Mouse (Mus musculus): ENCODE measurements around the gene Nol6. TPM values are rescaled to one million over a fixed set of nuclear protein-coding genes. Genes with fewer than 3 reads are reported as not detected.
"Not testable (repeated sequence)": the region's sequence is repeated elsewhere in the genome, so short reads cannot be mapped to it uniquely, and the experiment has no call there.

Nol6 gene
- total RNA-seq, 1 experiment from 2014 or later, result 57.0 TPM

GRCm38 (mm10) chr4:41082803-41083202, 41.5 kb downstream of the Nol6 start:
- not testable (repeated sequence) for DNase-seq

GRCm38 (mm10) chr4:41081733-41082132, 42.5 kb downstream of the Nol6 start:
- DNase-seq, result no peak

DNA sequence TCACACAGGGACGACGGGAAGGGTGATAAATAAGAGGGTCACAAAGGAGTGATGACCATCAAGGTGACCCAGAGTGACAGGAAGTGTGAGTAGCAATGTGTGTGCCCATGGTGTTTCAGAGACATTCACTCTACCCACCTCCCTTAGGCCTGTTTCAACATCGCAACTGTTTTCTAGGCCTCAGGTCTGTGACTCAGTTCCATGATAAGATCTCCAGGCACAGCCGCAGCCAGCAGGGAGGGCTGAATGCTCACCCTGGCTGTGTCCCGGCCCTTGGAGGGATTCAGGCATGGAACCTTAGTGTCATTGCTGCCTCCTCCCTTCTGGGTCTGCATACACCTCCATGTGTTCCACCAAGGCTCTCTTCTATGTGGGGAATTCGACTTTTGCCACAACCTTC, 45.5 kb downstream of the Nol6 start:
- no peak for DNase-seq

DNA sequence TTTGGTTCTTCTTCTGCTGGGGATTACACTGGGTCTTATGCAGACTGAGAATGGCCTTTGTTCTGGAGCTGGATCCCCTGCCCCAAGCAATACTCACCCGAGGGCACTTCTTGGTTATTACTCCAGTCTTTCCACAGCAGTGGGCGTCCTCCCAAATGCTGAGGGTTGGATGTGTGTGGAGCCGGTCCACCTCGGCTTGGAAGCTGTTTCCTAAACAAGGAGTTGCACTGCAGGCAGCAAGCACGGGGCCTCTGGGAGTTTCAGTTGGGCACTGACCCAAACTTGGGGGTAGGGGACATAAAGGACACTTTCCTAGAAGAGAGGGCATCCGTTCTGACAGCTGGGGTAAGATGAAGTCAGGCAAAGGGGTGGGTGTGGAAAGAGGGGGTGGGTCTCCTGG, 49.8 kb downstream of the Nol6 start:
- DNase-seq, result no peak

DNA sequence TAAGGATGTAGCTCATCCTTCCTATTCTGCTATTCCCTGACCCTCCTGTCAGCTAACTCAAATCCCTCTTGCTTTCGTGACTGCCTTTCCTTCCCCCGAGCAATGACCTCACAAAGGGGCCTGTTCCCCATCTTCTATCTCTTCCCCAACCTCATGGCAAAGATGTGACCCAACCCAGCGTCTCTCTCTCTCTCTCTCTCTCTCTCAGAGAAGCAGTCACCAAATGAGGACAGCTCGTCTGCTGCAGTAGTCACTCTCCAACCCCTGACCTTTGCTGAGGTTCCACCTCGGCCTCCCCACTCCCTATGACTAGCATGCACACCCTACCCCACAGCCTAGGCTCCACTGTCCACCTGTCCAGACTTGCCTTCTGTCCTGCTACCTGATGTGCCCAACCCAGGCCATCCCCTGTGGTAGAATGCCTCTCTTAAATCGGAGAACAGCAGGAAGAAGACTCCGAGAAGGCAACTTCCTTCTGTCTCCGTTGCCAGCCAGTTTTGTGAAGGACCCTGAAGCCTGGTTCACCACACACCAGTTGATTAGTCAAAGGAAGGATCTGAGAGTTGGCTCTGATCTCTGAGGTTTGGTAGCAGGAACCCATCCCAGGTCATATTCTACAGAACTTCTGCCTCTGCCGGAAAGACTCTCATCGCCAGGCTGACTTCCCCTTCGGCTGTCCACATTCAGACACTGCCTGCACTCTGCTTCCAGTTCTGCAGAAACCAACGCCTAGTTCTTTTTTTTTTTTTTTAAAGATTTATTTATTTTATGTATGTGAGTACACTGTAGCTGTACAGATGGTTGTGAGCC, 51.0 kb downstream of the Nol6 start:
- no peak for DNase-seq

- DNase-seq, result no peak
Observed at GRCm38 (mm10) chr4:41071500-41072429, 52.5 kb downstream of the Nol6 start.

DNA sequence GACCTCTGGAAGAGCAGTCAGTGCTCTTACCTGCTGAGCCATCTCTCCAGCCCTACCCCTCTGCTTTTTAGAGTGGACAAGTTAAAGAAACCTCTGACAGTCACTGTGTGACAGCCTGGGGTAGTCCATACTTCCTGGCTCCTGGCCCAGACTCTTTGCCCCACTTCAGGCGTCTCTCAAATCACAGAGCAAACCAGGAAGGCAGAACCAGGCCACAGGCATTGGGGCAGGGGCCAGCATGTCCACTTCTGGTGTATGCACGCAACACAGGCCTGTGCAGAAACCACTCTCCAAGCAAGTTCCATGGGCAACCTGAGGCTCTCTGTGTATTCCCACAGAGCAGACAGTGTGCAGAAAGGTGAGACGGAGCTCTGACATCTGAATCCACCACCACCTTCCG, 59.1 kb downstream of the Nol6 start:
- DNase-seq, result no peak

Other genes with a start within 250 kb of the Nol6 start
- 5.2 and 10.7 TPM in 2 replicates for gene Spink4, start 204.4 kb downstream of the Nol6 start, total RNA-seq (2021)
- 276 and 283 TPM in 2 replicates for gene Bag1, start 176.2 kb downstream of the Nol6 start, total RNA-seq (2021)
- 103 and 105 TPM in 2 replicates for gene Chmp5, start 176.0 kb downstream of the Nol6 start, total RNA-seq (2021)
- gene Nfx1, start 153.5 kb downstream of the Nol6 start, total RNA-seq (2021), result 86.1 and 90.5 TPM in 2 replicates
- 18.6 and 20.6 TPM in 2 replicates for gene Aqp7, start 76.3 kb downstream of the Nol6 start, total RNA-seq (2021)
- not detected in 2 replicates for gene Aqp3, start 26.3 kb downstream of the Nol6 start, total RNA-seq (2021)
- gene Ube2r2, start 11.3 kb upstream of the Nol6 start, total RNA-seq (2021), result 105 and 106 TPM in 2 replicates
- gene Ubap2, start 150.7 kb upstream of the Nol6 start, total RNA-seq (2021), result 46.3 and 51.4 TPM in 2 replicates
- 56.6 and 63.0 TPM in 2 replicates for gene Dcaf12, start 190.4 kb upstream of the Nol6 start, total RNA-seq (2021)
- gene Ubap1, start 224.5 kb upstream of the Nol6 start, total RNA-seq (2021), result 47.9 and 59.1 TPM in 2 replicates